Mouse (Mus musculus) forebrain, embryonic 11.5 days (tissue): ENCODE data around the gene Zfp36. TPM values are rescaled to one million over a fixed set of nuclear protein-coding genes. Genes with fewer than 3 reads are reported as not detected.

ENCODE experiments used
- ATAC-seq: fragments of 200-750 bp; cut with Nextera tagmentation; replicated peaks from 2 replicates; pipeline ENCODE4 v1.8.0; 2017; ENCODE audit warnings: moderate TSS enrichment; ENCODE audit not compliant: low FRiP score
- DNase-seq: peaks from one replicate; pipeline ENCODE4 v3.0.0-alpha.2; 2017; ENCODE audit warnings: low spot score
- H3K27ac ChIP-seq: fragments of 300-500 bp; sonication (generic); 2 replicates; pipeline ENCODE4 v1.5.1; 2014; ENCODE audit warnings: low read depth, low read length
- H3K27me3 ChIP-seq: fragments of 300-500 bp; sonication (generic); 2 replicates; pipeline ENCODE4 v1.6.1; 2014; ENCODE audit warnings: mild to moderate bottlenecking, low read length, mixed read lengths; ENCODE audit not compliant: control insufficient read depth, insufficient read depth
- H3K36me3 ChIP-seq: fragments of 300-500 bp; sonication (generic); 2 replicates; pipeline ENCODE4 v1.6.1; 2014; ENCODE audit warnings: mild to moderate bottlenecking, low read length, moderate library complexity, mixed read lengths; ENCODE audit not compliant: control insufficient read depth, insufficient read depth
- H3K4me1 ChIP-seq: fragments of 300-500 bp; sonication (generic); replicated peaks from 2 replicates; pipeline ENCODE4 v1.6.1; 2014; ENCODE audit warnings: low read length, mixed read lengths; ENCODE audit not compliant: control insufficient read depth, insufficient read depth
- H3K4me2 ChIP-seq: fragments of 300-500 bp; sonication (generic); 2 replicates; pipeline ENCODE4 v1.6.1; 2014; ENCODE audit warnings: low read depth, mild to moderate bottlenecking, low read length, moderate library complexity, mixed read lengths; ENCODE audit not compliant: severe bottlenecking
- H3K4me3 ChIP-seq: fragments of 300-500 bp; sonication (generic); 2 replicates; pipeline ENCODE4 v1.5.1; 2014; ENCODE audit warnings: low read depth, low read length
- H3K9ac ChIP-seq: fragments of 300-500 bp; sonication (generic); 2 replicates; pipeline ENCODE4 v1.6.1; 2014; ENCODE audit warnings: low read length
- H3K9me3 ChIP-seq: fragments of 300-500 bp; sonication (generic); 2 replicates; pipeline ENCODE4 v1.6.1; 2016; ENCODE audit warnings: low read length, mixed read lengths; ENCODE audit not compliant: control insufficient read depth
- WGBS: fragments of 180-500 bp; shearing (Covaris S2); extraction: QIAGEN DNeasy Blood & Tissue Kit; methylation state at CpG from one replicate; pipeline ENCODE4 v1.1.7; 2014; 5-methylcytosine and 5-hydroxymethylcytosine counted together
- polyA plus RNA-seq: library from polyadenylated mRNA; unstranded; fragments of >200 nt; fragmentation: Nextera tagmentation; extraction: Ambion mirVana; gene quantifications from 2 replicates; pipeline ENCODE4 v1.2.1, GENCODE M21; 2014

Zfp36 gene
- polyA plus RNA-seq, 1 experiment from 2014 or later, result 5.2 TPM

- 3% methylated on average over 19 of the region's 20 CpGs for WGBS
- no peaks in the 10 kb centered on the region for H3K9me3 ChIP-seq
Observed at GRCm38 (mm10) chr7:28381938-28382337, 1.9 kb upstream of the Zfp36 start.

GRCm38 (mm10) chr7:28381017-28381790, 1.2 kb upstream of the Zfp36 start:
- WGBS, result 6% methylated on average over 30 of the region's 30 CpGs

More at GRCm38 (mm10) chr7:28381938-28382337, 1.9 kb upstream of the Zfp36 start:
- Histone ChIP-seq H3K4me3 (peak overlapping the region; percentile 24), H3K27me3 (0 out of 2 replicates have a peak, but pooled peaks cover 2% of the 10 kb centered on the region), H3K9ac (peak overlapping the region; percentile 69), H3K4me2 (peak overlapping the region; percentile 54), H3K27ac (peak overlapping the region; percentile 66), H3K36me3 (no peaks in the 10 kb centered on the region), H3K4me1 (peaks cover 24% of the 10 kb centered on the region)
- ATAC-seq, result no peak
- peak; percentile 80 for DNase-seq

DNA sequence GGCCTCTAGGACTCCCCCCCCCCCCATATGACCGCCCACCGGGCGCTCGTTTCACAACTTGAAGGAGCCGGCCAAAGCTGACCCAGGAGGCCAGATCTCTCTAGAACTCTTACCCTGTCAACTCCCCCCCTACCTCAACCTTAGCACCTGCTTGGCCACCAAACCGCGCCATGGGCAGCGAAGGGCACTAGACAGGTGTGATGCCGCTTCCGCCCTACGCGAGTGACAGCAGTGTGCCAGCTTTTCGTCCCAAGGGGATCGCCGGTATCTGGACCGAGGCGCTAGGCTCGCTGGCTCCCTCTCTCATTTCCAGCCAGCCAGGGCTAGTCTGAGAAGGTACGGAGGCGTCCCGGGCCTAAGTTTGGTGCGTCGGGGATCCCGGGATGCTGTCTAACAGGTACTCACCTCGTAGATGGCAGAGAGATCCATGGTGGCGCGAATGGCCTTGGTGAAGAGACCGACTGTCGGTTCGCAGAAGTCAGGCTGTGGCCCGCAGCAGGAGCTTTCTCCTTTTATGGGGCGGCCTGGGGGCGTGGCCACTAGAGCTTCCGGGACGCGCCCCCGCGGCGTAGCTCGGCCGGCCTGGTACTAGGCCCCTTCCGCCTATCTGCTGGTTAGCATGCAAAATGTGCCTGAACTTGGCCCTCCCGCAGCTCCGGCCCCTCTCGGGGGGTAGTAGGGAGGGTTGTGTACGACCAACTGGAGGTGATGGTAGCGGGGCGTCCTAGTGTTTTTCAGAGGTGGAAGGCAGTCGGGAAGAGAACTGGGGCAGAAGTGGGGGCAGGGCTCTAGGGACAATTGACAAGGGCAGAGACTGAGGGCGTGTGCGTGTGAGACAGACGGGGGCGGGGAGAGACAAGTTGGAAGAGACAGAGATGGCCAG, 1.0 kb downstream of the Zfp36 start:
- H3K9ac ChIP-seq, result peak overlapping the region; percentile 72
- H3K27me3 ChIP-seq, result 0 out of 2 replicates have a peak, but pooled peaks cover 2% of the 10 kb centered on the region
- H3K4me2 ChIP-seq, result peak overlapping the region; percentile 78
- DNase-seq (peak; percentile 89), ATAC-seq (peak; percentile 45)
- H3K9me3 ChIP-seq, result no peaks in the 10 kb centered on the region
- H3K4me3 ChIP-seq, result peak overlapping the region; percentile 47
- WGBS, result under 1% methylated on average over 53 of the region's 53 CpGs
- peak overlapping the region; percentile 8; the same call in 1 of the 2 replicates for H3K27ac ChIP-seq
- H3K4me1 ChIP-seq, result peaks cover 34% of the 10 kb centered on the region
- no peaks in the 10 kb centered on the region for H3K36me3 ChIP-seq

More at GRCm38 (mm10) chr7:28381017-28381790, 1.2 kb upstream of the Zfp36 start:
- ATAC-seq, result peak; percentile 40; the same call in 1 of the 2 replicates
- H3K27ac ChIP-seq, result peak overlapping the region; percentile 66
- peaks cover 27% of the 10 kb centered on the region for H3K4me1 ChIP-seq
- H3K4me2 ChIP-seq, result peak overlapping the region; percentile 54
- DNase-seq, result peak; percentile 73
- H3K36me3 ChIP-seq, result no peaks in the 10 kb centered on the region
- H3K4me3 ChIP-seq, result peak overlapping the region; percentile 10; the same call in 1 of the 2 replicates
- H3K9me3 ChIP-seq, result no peaks in the 10 kb centered on the region
- H3K9ac ChIP-seq, result peak overlapping the region; percentile 69
- H3K27me3 ChIP-seq, result 0 out of 2 replicates have a peak, but pooled peaks cover 2% of the 10 kb centered on the region

- Histone ChIP-seq H3K27me3 (0 out of 2 replicates have a peak, but pooled peaks cover 2% of the 10 kb centered on the region), H3K9ac (peak overlapping the region; percentile 72), H3K4me1 (peaks cover 34% of the 10 kb centered on the region), H3K9me3 (no peaks in the 10 kb centered on the region), H3K27ac (no peak overlapping the region), H3K36me3 (no peaks in the 10 kb centered on the region), H3K4me3 (peak overlapping the region; percentile 47), H3K4me2 (peak overlapping the region; percentile 78)
- DNase-seq, result no peak
- no peak for ATAC-seq
- WGBS, result 45% methylated on average over 32 of the region's 32 CpGs
Observed at GRCm38 (mm10) chr7:28378066-28378690, 1.9 kb downstream of the Zfp36 start.

DNA sequence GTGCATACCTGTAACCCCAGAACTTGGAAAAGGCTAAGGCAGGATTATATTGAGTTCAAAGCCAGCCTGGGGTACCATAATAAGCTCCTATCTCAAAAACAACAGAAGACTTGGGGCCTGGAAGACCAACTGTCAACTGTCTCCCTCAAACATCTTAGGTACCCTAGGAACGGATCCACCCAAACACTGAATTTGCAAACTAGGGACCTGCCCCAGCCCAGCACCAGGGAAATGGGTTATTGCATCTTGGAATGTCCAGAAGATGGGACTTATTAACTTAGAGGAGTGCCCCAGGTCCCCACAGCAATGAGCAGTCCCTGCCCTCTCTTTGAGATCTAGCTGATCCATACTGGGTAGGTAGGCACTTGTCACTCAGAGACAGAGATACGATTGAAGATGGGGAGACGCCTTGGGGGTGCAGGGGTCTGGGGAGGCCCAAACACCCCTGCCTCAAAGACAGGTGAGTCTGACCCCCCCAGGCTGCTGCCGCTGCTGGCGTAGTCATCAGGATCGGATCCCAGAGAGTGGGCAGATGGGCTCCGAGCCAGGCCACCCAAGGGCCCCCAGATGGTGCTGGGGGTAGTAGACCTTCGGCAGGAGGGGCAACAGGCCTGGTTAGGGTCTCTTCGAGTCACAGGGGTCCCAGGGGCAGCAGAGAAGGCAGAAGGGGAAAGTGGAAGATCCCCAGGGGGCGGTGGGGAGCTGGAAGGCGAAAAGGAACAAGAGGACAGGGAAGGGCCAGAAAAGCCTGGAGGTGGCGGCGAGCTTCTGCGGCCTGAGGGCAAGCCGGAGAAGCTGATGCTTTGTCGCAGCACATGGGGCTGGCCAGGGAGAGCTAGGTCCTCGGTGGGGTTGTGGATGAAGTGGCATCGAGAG, 2.6 kb downstream of the Zfp36 start:
- peaks cover 34% of the 10 kb centered on the region for H3K4me1 ChIP-seq
- 0 out of 2 replicates have a peak, but pooled peaks cover 2% of the 10 kb centered on the region for H3K27me3 ChIP-seq
- H3K4me2 ChIP-seq, result peak overlapping the region; percentile 78; the same call in 1 of the 2 replicates
- H3K4me3 ChIP-seq, result peak overlapping the region; percentile 47
- WGBS, result 74% methylated on average over 18 of the region's 18 CpGs
- no peak for DNase-seq
- no peak overlapping the region; the same call in 1 of the 2 replicates for H3K9ac ChIP-seq
- H3K27ac ChIP-seq, result no peak overlapping the region
- ATAC-seq, result no peak
- no peaks in the 10 kb centered on the region for H3K36me3 ChIP-seq
- no peaks in the 10 kb centered on the region for H3K9me3 ChIP-seq

DNA sequence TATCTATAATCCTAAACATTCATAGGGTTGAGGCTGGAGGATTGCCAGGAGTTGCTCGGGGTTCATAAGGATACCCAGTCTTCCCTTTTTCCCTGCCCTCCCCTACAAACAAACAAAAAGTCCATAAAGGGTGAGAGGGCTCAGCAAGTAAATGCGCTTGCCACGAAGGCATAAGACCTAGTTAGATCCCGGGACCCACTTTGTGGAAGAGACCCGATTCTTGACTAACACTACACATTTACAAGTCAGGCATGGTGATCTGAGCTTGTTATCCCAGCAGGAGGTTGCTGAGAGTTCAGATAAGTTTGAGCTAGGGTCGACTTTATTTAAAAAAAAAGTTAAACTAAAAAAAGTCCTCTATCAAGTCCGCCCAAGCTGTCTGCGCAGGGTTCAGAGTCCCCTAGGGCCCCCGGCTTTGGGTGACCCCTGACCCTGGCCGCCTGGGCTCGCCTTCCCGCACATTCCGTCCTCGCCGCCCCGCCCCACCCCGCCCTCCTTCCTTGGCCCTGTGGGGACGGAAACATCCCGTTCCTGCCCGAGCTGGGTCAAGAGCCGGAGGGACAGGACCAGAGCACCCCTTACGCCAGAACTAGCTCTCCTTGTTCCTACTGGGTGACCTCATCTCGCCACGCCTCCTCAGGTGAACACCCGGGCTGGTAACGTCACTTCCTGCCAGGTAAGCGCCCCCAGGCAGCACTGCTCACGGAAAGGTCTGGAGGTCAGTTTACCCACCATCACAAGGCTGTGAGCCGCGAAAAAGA, 3.9 kb downstream of the Zfp36 start:
- WGBS, result 5% methylated on average over 30 of the region's 30 CpGs
- Histone ChIP-seq H3K4me1 (peaks cover 28% of the 10 kb centered on the region), H3K9me3 (no peaks in the 10 kb centered on the region), H3K36me3 (no peaks in the 10 kb centered on the region), H3K9ac (peak overlapping the region; percentile 64), H3K4me3 (peak overlapping the region; percentile 16), H3K4me2 (peak overlapping the region; percentile 47), H3K27ac (peak overlapping the region; percentile 68), H3K27me3 (0 out of 2 replicates have a peak, but pooled peaks cover 2% of the 10 kb centered on the region)
- ATAC-seq, result no peak
- DNase-seq, result peak; percentile 74
